Mouse (Mus musculus): Measurements from ENCODE around the gene Bhlhe40. TPM values are rescaled to one million over a fixed set of nuclear protein-coding genes. Genes with fewer than 3 reads are reported as not detected.

Gene Bhlhe40
- polyA plus RNA-seq, 1 experiment from 2014 or later = 20.8 TPM

- Histone ChIP-seq H3K9me3 (ENCODE audit: control insufficient read depth, low read length) (no peaks in the 10 kb centered on the region), H3K9ac (ENCODE audit: low read depth, low read length) (no peak overlapping the region), H3K4me2 (ENCODE audit: low read depth, low read length) (no peak overlapping the region), H3K27me3 (replicated peaks; ENCODE audit: control insufficient read depth, insufficient read depth, low read length) (no peaks in the 10 kb centered on the region), H3K4me1 (ENCODE audit: control insufficient read depth, insufficient read depth, low read length) (no peaks in the 10 kb centered on the region), H3K27ac (replicated peaks; ENCODE audit: low read depth, low read length) (no peak overlapping the region), H3K36me3 (ENCODE audit: control insufficient read depth, insufficient read depth, low read length) (no peaks in the 10 kb centered on the region), H3K4me3 (ENCODE audit: low read depth, low read length) (no peak overlapping the region)
- 61% methylated on average over 5 of the region's 5 CpGs for WGBS
- DNase-seq (ENCODE audit: low spot score) (no peak), ATAC-seq (ENCODE audit: low read depth) (peak; percentile 33; the same call in 1 of the 2 replicates)
These were observed 27.9 kb downstream of the Bhlhe40 start for GRCm38 (mm10) chr6:108688344-108688743.

- no peak for DNase-seq (ENCODE audit: low spot score)
- no peaks in the 10 kb centered on the region for H3K4me1 ChIP-seq (ENCODE audit: control insufficient read depth, insufficient read depth, low read length)
- no peak overlapping the region for H3K4me3 ChIP-seq (ENCODE audit: low read depth, low read length)
- no peak overlapping the region for H3K4me2 ChIP-seq (ENCODE audit: low read depth, low read length)
- no peaks in the 10 kb centered on the region for H3K9me3 ChIP-seq (ENCODE audit: control insufficient read depth, low read length)
- no peaks in the 10 kb centered on the region for H3K36me3 ChIP-seq (ENCODE audit: control insufficient read depth, insufficient read depth, low read length)
- no peak overlapping the region for H3K27ac ChIP-seq (replicated peaks; ENCODE audit: low read depth, low read length)
- no peak overlapping the region for H3K9ac ChIP-seq (ENCODE audit: low read depth, low read length)
- 68% methylated on average over 3 of the region's 3 CpGs for WGBS
- no peak for ATAC-seq (ENCODE audit: low read depth)
- H3K27me3 ChIP-seq (replicated peaks; ENCODE audit: control insufficient read depth, insufficient read depth, low read length) = no peaks in the 10 kb centered on the region
These were observed 32.6 kb downstream of the Bhlhe40 start for GRCm38 (mm10) chr6:108692986-108693385.

DNA sequence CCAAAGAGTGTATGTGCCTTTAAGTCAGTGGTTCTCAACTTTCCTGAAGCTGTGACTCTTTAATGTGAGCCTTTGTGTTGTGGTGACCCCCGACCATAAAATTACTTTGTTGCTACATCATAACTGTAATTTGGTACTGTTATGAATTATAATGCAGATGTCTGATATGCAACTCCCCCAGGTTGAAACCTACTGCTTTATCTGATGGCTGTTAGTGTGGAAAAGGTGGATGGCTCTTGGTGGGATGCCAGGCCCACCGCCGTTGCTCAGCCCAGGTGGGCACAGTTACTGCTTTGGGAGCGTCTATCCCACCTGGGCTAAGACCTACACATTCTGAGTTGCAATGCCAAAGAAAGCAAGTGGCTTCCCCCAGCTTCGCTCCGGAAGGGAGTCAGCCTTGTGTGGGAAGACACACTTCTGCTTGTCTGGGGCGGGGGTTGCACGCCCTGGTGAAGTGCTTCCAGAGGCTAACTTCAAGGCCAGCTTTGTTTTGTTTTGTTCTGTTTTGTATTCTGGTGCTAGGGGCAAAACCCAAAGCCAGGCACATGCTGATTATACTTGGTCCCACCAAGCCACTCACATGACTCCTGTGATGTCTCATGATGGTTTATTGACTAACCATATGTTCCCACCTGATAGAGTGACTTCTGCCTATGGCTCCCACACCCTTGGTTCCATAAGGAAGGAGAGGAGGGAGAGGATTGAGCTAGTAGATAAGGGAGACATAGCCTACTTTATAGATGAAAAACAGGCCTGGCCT is 34.7 kb downstream of the Bhlhe40 start:
- ATAC-seq (ENCODE audit: low read depth) (no peak), DNase-seq (ENCODE audit: low spot score) (no peak)
- 76% methylated on average over 8 of the region's 8 CpGs for WGBS

GRCm38 (mm10) chr6:108695844-108696821 is 35.7 kb downstream of the Bhlhe40 start:
- H3K4me1 ChIP-seq (ENCODE audit: control insufficient read depth, insufficient read depth, low read length) = peaks cover 6% of the 10 kb centered on the region
- no peak overlapping the region for H3K4me3 ChIP-seq (ENCODE audit: low read depth, low read length)
- ATAC-seq (ENCODE audit: low read depth) (no peak), DNase-seq (ENCODE audit: low spot score) (no peak)
- H3K9me3 ChIP-seq (ENCODE audit: control insufficient read depth, low read length) = no peaks in the 10 kb centered on the region
- no peaks in the 10 kb centered on the region for H3K36me3 ChIP-seq (ENCODE audit: control insufficient read depth, insufficient read depth, low read length)
- no peak overlapping the region for H3K27ac ChIP-seq (replicated peaks; ENCODE audit: low read depth, low read length)
- H3K27me3 ChIP-seq (replicated peaks; ENCODE audit: control insufficient read depth, insufficient read depth, low read length) = no peaks in the 10 kb centered on the region
- WGBS = 76% methylated on average over 11 of the region's 11 CpGs
- H3K9ac ChIP-seq (ENCODE audit: low read depth, low read length) = no peak overlapping the region
- no peak overlapping the region for H3K4me2 ChIP-seq (ENCODE audit: low read depth, low read length)

More for the DNA sequence above, 34.7 kb downstream of the Bhlhe40 start:
- H3K27me3 ChIP-seq (replicated peaks; ENCODE audit: control insufficient read depth, insufficient read depth, low read length) = no peaks in the 10 kb centered on the region
- H3K27ac ChIP-seq (replicated peaks; ENCODE audit: low read depth, low read length) = no peak overlapping the region
- no peaks in the 10 kb centered on the region for H3K36me3 ChIP-seq (ENCODE audit: control insufficient read depth, insufficient read depth, low read length)
- no peak overlapping the region for H3K9ac ChIP-seq (ENCODE audit: low read depth, low read length)
- no peaks in the 10 kb centered on the region for H3K9me3 ChIP-seq (ENCODE audit: control insufficient read depth, low read length)
- 0 out of 2 replicates have a peak, but pooled peaks cover under 1% of the 10 kb centered on the region for H3K4me1 ChIP-seq (ENCODE audit: control insufficient read depth, insufficient read depth, low read length)
- H3K4me3 ChIP-seq (ENCODE audit: low read depth, low read length) = no peak overlapping the region
- H3K4me2 ChIP-seq (ENCODE audit: low read depth, low read length) = no peak overlapping the region

GRCm38 (mm10) chr6:108696822-108697202 is 36.4 kb downstream of the Bhlhe40 start:
- Histone ChIP-seq H3K36me3 (ENCODE audit: control insufficient read depth, insufficient read depth, low read length) (no peaks in the 10 kb centered on the region), H3K4me1 (ENCODE audit: control insufficient read depth, insufficient read depth, low read length) (peaks cover 6% of the 10 kb centered on the region), H3K9me3 (ENCODE audit: control insufficient read depth, low read length) (no peaks in the 10 kb centered on the region), H3K27me3 (replicated peaks; ENCODE audit: control insufficient read depth, insufficient read depth, low read length) (no peaks in the 10 kb centered on the region), H3K4me2 (ENCODE audit: low read depth, low read length) (no peak overlapping the region), H3K4me3 (ENCODE audit: low read depth, low read length) (no peak overlapping the region), H3K27ac (replicated peaks; ENCODE audit: low read depth, low read length) (no peak overlapping the region), H3K9ac (ENCODE audit: low read depth, low read length) (no peak overlapping the region)
- no peak for ATAC-seq (ENCODE audit: low read depth)
- DNase-seq (ENCODE audit: low spot score) = no peak
- 96% methylated on average over 3 of the region's 3 CpGs for WGBS

DNA sequence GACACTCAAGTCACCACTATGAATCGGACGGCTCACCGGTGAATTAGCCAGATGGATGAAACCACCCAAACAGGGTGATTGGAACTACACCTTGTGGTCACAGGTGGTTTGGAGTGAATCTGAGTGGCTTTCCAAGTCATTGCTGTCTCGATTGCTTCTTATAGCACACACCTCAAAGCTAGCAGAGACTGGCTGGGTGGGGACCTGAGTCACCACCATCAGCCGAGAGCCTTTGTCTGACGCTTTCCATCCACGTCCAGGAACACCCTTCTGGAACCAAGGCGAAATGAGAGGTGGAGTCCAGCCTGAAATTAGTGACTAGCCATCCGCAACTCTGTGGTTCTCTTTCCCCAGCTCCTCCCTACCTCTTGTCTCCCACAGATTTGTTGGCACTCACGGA is 36.9 kb downstream of the Bhlhe40 start:
- Histone ChIP-seq H3K4me1 (ENCODE audit: control insufficient read depth, insufficient read depth, low read length) (peaks cover 6% of the 10 kb centered on the region), H3K36me3 (ENCODE audit: control insufficient read depth, insufficient read depth, low read length) (no peaks in the 10 kb centered on the region), H3K27me3 (replicated peaks; ENCODE audit: control insufficient read depth, insufficient read depth, low read length) (no peaks in the 10 kb centered on the region), H3K27ac (replicated peaks; ENCODE audit: low read depth, low read length) (no peak overlapping the region), H3K9ac (ENCODE audit: low read depth, low read length) (no peak overlapping the region), H3K9me3 (ENCODE audit: control insufficient read depth, low read length) (no peaks in the 10 kb centered on the region), H3K4me2 (ENCODE audit: low read depth, low read length) (no peak overlapping the region), H3K4me3 (ENCODE audit: low read depth, low read length) (no peak overlapping the region)
- DNase-seq (ENCODE audit: low spot score) (no peak), ATAC-seq (ENCODE audit: low read depth) (no peak)
- 93% methylated on average over 10 of the region's 10 CpGs for WGBS

- Histone ChIP-seq H3K27ac (replicated peaks; ENCODE audit: low read depth, low read length) (no peak overlapping the region), H3K36me3 (ENCODE audit: control insufficient read depth, insufficient read depth, low read length) (no peaks in the 10 kb centered on the region), H3K9me3 (ENCODE audit: control insufficient read depth, low read length) (no peaks in the 10 kb centered on the region), H3K4me3 (ENCODE audit: low read depth, low read length) (no peak overlapping the region), H3K4me1 (ENCODE audit: control insufficient read depth, insufficient read depth, low read length) (peaks cover 6% of the 10 kb centered on the region), H3K4me2 (ENCODE audit: low read depth, low read length) (no peak overlapping the region), H3K27me3 (replicated peaks; ENCODE audit: control insufficient read depth, insufficient read depth, low read length) (no peaks in the 10 kb centered on the region), H3K9ac (ENCODE audit: low read depth, low read length) (no peak overlapping the region)
- no peak for ATAC-seq (ENCODE audit: low read depth)
- WGBS = 55% methylated on average over 4 of the region's 4 CpGs
- DNase-seq (ENCODE audit: low spot score) = peak; percentile 12
These were observed 38.0 kb downstream of the Bhlhe40 start for GRCm38 (mm10) chr6:108698343-108698870.

GRCm38 (mm10) chr6:108699679-108700078 is 39.2 kb downstream of the Bhlhe40 start:
- no peaks in the 10 kb centered on the region for H3K9me3 ChIP-seq (ENCODE audit: control insufficient read depth, low read length)
- peaks cover 6% of the 10 kb centered on the region for H3K4me1 ChIP-seq (ENCODE audit: control insufficient read depth, insufficient read depth, low read length)
- H3K9ac ChIP-seq (ENCODE audit: low read depth, low read length) = no peak overlapping the region
- WGBS = 62% methylated on average over 3 of the region's 3 CpGs
- no peaks in the 10 kb centered on the region for H3K27me3 ChIP-seq (replicated peaks; ENCODE audit: control insufficient read depth, insufficient read depth, low read length)
- H3K4me2 ChIP-seq (ENCODE audit: low read depth, low read length) = no peak overlapping the region
- ATAC-seq (ENCODE audit: low read depth) (no peak), DNase-seq (ENCODE audit: low spot score) (no peak)
- H3K36me3 ChIP-seq (ENCODE audit: control insufficient read depth, insufficient read depth, low read length) = no peaks in the 10 kb centered on the region
- no peak overlapping the region for H3K4me3 ChIP-seq (ENCODE audit: low read depth, low read length)
- no peak overlapping the region for H3K27ac ChIP-seq (replicated peaks; ENCODE audit: low read depth, low read length)
